Mouse (Mus musculus): ENCODE measurements at regions not wholly inside any gene's neighbourhood (a gene's known extent, or its start where the extent isn't known, plus 50 kb on each side); places are given as distances from the start of the nearest gene placed in this dataset.
"Not testable (repeated sequence)": the region's sequence is repeated elsewhere in the genome, so short reads cannot be mapped to it uniquely, and the experiment has no call there.

- DNase-seq: not testable (repeated sequence)
These were observed 64.1 kb upstream of the Ces1h start for GRCm38 (mm10) chr8:93443631-93444030.

DNA sequence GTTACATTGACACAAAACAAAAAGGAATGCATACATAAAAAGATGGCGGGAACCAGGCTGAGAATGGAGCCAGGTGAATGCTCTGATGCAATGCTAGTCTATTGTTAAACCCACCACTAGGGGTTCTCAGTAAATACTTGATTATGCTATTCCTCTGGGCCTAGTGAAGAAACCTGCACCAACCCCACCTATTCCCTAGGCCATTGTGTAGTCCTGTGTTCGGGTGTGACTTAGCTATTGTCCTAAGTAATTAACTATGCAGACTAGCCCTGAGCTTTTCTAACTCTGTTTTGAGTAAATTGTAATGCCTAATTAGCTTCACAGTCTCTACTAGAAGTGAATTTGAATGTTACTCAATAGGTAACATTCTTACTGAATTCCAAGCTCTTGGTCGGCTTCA is 62.4 kb upstream of the Ces1h start:
- no peak for DNase-seq

GRCm38 (mm10) chr8:93436586-93436985 is 57.1 kb upstream of the Ces1h start:
- DNase-seq: not testable (repeated sequence)

GRCm38 (mm10) chr8:93430637-93431036 is 51.1 kb upstream of the Ces1h start:
- peak; percentile 45 to 72 for DNase-seq
